Mouse (Mus musculus): ENCODE data around the gene Scap. TPM values are rescaled to one million over a fixed set of nuclear protein-coding genes. Genes with fewer than 3 reads are reported as not detected.
"Not testable (repeated sequence)": the region's sequence is repeated elsewhere in the genome, so short reads cannot be mapped to it uniquely, and the experiment has no call there.

Gene Scap
- total RNA-seq, 2 experiments from 2014 or later: 97.0 to 107 TPM

GRCm38 (mm10) chr9:110400650-110401049 lies 67.6 kb downstream of the Scap start:
- H3K4me3 ChIP-seq: no peak overlapping the region
- intact Hi-C loops (cut with DNase I): no loop called here
- H3K27ac ChIP-seq: 0 out of 2 replicates have a peak overlapping the region, but pooled peaks have one; percentile 15
- no peak for TF ChIP-seq CTCF (IDR thresholded peaks at IDR 0.05)
- no peak for DNase-seq (ENCODE audit: extremely low spot score in 1 of 2, low spot score in 2 of 2)

- intact Hi-C loops (cut with DNase I): no loop called here
- no peak overlapping the region for H3K4me3 ChIP-seq
- no peak for TF ChIP-seq CTCF (IDR thresholded peaks at IDR 0.05)
- DNase-seq (ENCODE audit: extremely low spot score in 1 of 2, low spot score in 2 of 2): no peak
- H3K27ac ChIP-seq: no peak overlapping the region
These were observed 69.6 kb downstream of the Scap start for GRCm38 (mm10) chr9:110402731-110403130.

GRCm38 (mm10) chr9:110403240-110403639 lies 70.2 kb downstream of the Scap start:
- H3K4me3 ChIP-seq; DNase-seq (ENCODE audit: extremely low spot score in 1 of 2, low spot score in 2 of 2); H3K27ac ChIP-seq; intact Hi-C loops (cut with DNase I): not testable (repeated sequence)

GRCm38 (mm10) chr9:110407311-110408098 lies 74.4 kb downstream of the Scap start:
- no peak for TF ChIP-seq CTCF (IDR thresholded peaks at IDR 0.05)
- DNase-seq (ENCODE audit: extremely low spot score in 1 of 2, low spot score in 2 of 2): no peak
- intact Hi-C loops (cut with DNase I): loop anchor here (1.0 to 2.0 kb wide), 2 partner anchors 75 to 125 kb away; partner anchors contain the start of genes Scap and Setd2
- H3K27ac ChIP-seq: peak overlapping the region; percentile 93
- peak overlapping the region; percentile 96 for H3K4me3 ChIP-seq

GRCm38 (mm10) chr9:110408099-110408773 lies 75.1 kb downstream of the Scap start, which contains the start of gene Ptpn23:
Ptpn23 (minus strand) TSS chr9:110408213.
- H3K4me3 ChIP-seq: peak within 1 kb of the TSS; percentile 96
- no peak; the same call in 1 of the 2 replicates for TF ChIP-seq CTCF (IDR thresholded peaks at IDR 0.05)
- peak within 1 kb of the TSS; percentile 93 for H3K27ac ChIP-seq
- peak; percentile 94 to 95 for DNase-seq (ENCODE audit: extremely low spot score in 1 of 2, low spot score in 2 of 2)
- intact Hi-C loops (cut with DNase I): loop anchor here (1.0 to 2.0 kb wide), 2 partner anchors 75 to 124 kb away; partner anchors contain the start of genes Scap and Setd2

GRCm38 (mm10) chr9:110410908-110411887 lies 78.1 kb downstream of the Scap start:
- no peak overlapping the region for H3K27ac ChIP-seq
- DNase-seq (ENCODE audit: extremely low spot score in 1 of 2, low spot score in 2 of 2): peak; percentile 70 to 73
- peak; percentile 74 for TF ChIP-seq CTCF (IDR thresholded peaks at IDR 0.05)
- intact Hi-C loops (cut with DNase I): loop anchor here (1.0 to 5.0 kb wide), 4 partner anchors 220 to 461 kb away; no protein-coding TSS in a partner anchor
- H3K4me3 ChIP-seq: no peak overlapping the region

GRCm38 (mm10) chr9:110412926-110413325 lies 79.8 kb downstream of the Scap start:
- no peak overlapping the region for H3K4me3 ChIP-seq
- H3K27ac ChIP-seq: no peak overlapping the region
- intact Hi-C loops (cut with DNase I): loop anchor here (5.0 kb wide), 1 partner anchor 459 kb away; no protein-coding TSS in a partner anchor
- TF ChIP-seq CTCF (IDR thresholded peaks at IDR 0.05): no peak
- DNase-seq (ENCODE audit: extremely low spot score in 1 of 2, low spot score in 2 of 2): no peak

- TF ChIP-seq CTCF (IDR thresholded peaks at IDR 0.05): peak; percentile 48
- H3K4me3 ChIP-seq: no peak overlapping the region
- no peak overlapping the region for H3K27ac ChIP-seq
- intact Hi-C loops (cut with DNase I): loop anchor here (5.0 kb wide), 1 partner anchor 459 kb away; no protein-coding TSS in a partner anchor
- DNase-seq (ENCODE audit: extremely low spot score in 1 of 2, low spot score in 2 of 2): no peak
These were observed 80.7 kb downstream of the Scap start for GRCm38 (mm10) chr9:110413785-110414184.

GRCm38 (mm10) chr9:110419511-110420112 lies 86.5 kb downstream of the Scap start, which contains the start of gene Ngp:
Ngp (plus strand) TSS chr9:110419747.
- no peak within 1 kb of the TSS for H3K27ac ChIP-seq
- TF ChIP-seq CTCF (IDR thresholded peaks at IDR 0.05): no peak
- intact Hi-C loops (cut with DNase I): no loop called here
- no peak within 1 kb of the TSS for H3K4me3 ChIP-seq
- no peak for DNase-seq (ENCODE audit: extremely low spot score in 1 of 2, low spot score in 2 of 2)

GRCm38 (mm10) chr9:110431241-110431640 lies 98.2 kb downstream of the Scap start:
- intact Hi-C loops (cut with DNase I): no loop called here
- no peak overlapping the region; the same call in 1 of the 2 replicates for H3K27ac ChIP-seq
- no peak for TF ChIP-seq CTCF (IDR thresholded peaks at IDR 0.05)
- DNase-seq (ENCODE audit: extremely low spot score in 1 of 2, low spot score in 2 of 2): peak; percentile 26 to 41
- no peak overlapping the region for H3K4me3 ChIP-seq

All from left cerebral cortex, adult 2 months (tissue).